Mouse (Mus musculus) neural tube, embryonic 15.5 days (tissue): ENCODE data around the gene Fam89a. TPM values are rescaled to one million over a fixed set of nuclear protein-coding genes. Genes with fewer than 3 reads are reported as not detected.

Experiments used
- ATAC-seq: fragments of 200-750 bp; cut with Nextera tagmentation; 2 replicates; pipeline ENCODE4 v1.8.0; 2017; ENCODE audit warnings: mild to moderate bottlenecking, moderate TSS enrichment, moderate library complexity; ENCODE audit not compliant: low FRiP score
- H3K27ac ChIP-seq: fragments of 300-500 bp; sonication (generic); replicated peaks from 2 replicates; pipeline ENCODE4 v1.5.1; 2015; ENCODE audit warnings: mild to moderate bottlenecking, inconsistent platforms
- H3K27me3 ChIP-seq: fragments of 300-500 bp; sonication (generic); replicated peaks from 2 replicates; pipeline ENCODE4 v1.6.1; 2015; ENCODE audit warnings: inconsistent platforms
- H3K36me3 ChIP-seq: fragments of 300-500 bp; sonication (generic); 2 replicates; pipeline ENCODE4 v1.6.1; 2015; ENCODE audit warnings: inconsistent platforms
- H3K4me1 ChIP-seq: fragments of 300-500 bp; sonication (generic); 2 replicates; pipeline ENCODE4 v1.6.1; 2015; ENCODE audit warnings: inconsistent platforms
- H3K4me2 ChIP-seq: fragments of 300-500 bp; sonication (generic); 2 replicates; pipeline ENCODE4 v1.6.1; 2015; ENCODE audit warnings: inconsistent platforms, mild to moderate bottlenecking, moderate library complexity
- H3K4me3 ChIP-seq: fragments of 300-500 bp; sonication (generic); replicated peaks from 2 replicates; pipeline ENCODE4 v1.5.1; 2015; ENCODE audit warnings: mild to moderate bottlenecking, inconsistent platforms
- H3K9ac ChIP-seq: fragments of 300-500 bp; sonication (generic); replicated peaks from 2 replicates; pipeline ENCODE4 v1.6.1; 2015; ENCODE audit warnings: mild to moderate bottlenecking, inconsistent platforms
- H3K9me3 ChIP-seq: fragments of 300-500 bp; sonication (generic); replicated peaks from 2 replicates; pipeline ENCODE4 v1.6.1; 2016; ENCODE audit warnings: inconsistent platforms
- WGBS: fragments of 180-500 bp; shearing (Covaris S2); methylation state at CpG from one replicate; pipeline ENCODE4 v1.1.7; 2015; ENCODE audit warnings: mixed read lengths; 5-methylcytosine and 5-hydroxymethylcytosine counted together
- polyA plus RNA-seq: library from polyadenylated mRNA; unstranded; fragments of >200 nt; fragmentation: Nextera tagmentation; extraction: Ambion mirVana; gene quantifications from 2 replicates; pipeline ENCODE4 v1.2.1, GENCODE M21; 2015

Gene Fam89a
- polyA plus RNA-seq, result 3.8 and 5.1 TPM in 2 replicates

DNA sequence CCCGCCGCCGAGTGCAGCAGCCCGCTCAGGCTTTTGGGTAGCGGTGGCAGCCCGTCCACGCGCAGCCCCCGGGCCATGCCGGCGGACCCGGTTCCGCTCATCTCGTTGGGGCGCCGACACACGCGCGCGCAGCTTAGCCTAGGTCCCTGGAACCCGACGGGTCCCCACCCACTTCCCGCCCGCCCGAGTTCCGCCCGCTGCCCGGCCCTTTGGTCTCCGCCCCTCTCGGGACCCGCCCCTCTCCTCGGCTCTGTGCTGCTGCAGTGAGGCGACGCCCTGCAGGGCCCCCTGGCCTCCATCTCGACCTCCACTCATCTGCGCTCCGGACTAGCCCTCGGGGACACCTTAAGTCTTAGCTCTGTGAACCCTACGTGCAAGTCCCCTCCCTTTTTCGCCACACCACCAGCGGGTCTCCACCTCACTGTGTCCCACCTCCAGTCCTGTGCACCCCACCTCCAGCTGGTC, at the start of gene Fam89a:
Fam89a (minus strand) TSS at position 124 of the 465 bp plus-strand sequence.
- no peak within 1 kb of the TSS for H3K27ac ChIP-seq
- H3K9me3 ChIP-seq, result no peaks in the 10 kb centered on the region
- H3K4me2 ChIP-seq, result peak within 1 kb of the TSS; percentile 67
- H3K4me1 ChIP-seq, result peaks cover 19% of the 10 kb centered on the region
- H3K27me3 ChIP-seq, result peaks cover 57% of the 10 kb centered on the region
- no peaks in the 10 kb centered on the region for H3K36me3 ChIP-seq
- peak within 1 kb of the TSS; percentile 37 for H3K9ac ChIP-seq
- under 1% methylated on average over 35 of the region's 41 CpGs for WGBS
- H3K4me3 ChIP-seq, result peak within 1 kb of the TSS; percentile 43
- ATAC-seq, result no peak; the same call in 1 of the 2 replicates

DNA sequence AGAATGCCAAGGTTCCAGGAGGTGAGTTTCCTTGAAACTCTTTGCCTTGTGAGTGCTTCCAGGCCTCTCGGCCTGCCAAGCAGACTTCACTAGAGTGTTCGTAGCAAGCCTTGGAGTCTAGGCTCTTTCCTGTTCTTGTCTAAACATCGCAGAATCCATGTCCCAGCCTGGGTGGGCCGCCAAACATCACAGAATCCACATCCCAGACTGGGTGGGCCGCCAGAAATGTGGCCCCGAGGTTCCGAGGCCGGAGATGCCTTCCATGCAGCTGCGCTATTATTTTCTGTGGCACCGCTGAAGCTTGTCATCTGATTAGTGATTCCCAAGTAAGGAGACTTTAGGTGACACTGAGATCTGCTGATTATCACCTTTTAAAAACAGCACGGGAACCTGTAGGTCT, 48.9 kb upstream of the Fam89a start:
- Histone ChIP-seq H3K9ac (no peak overlapping the region), H3K4me3 (no peak overlapping the region), H3K27me3 (no peaks in the 10 kb centered on the region), H3K9me3 (no peaks in the 10 kb centered on the region), H3K36me3 (peaks cover 10% of the 10 kb centered on the region; the same call in 1 of the 2 replicates), H3K4me2 (no peak overlapping the region), H3K27ac (no peak overlapping the region), H3K4me1 (peaks cover 48% of the 10 kb centered on the region)
- no peak for ATAC-seq
- 50% methylated on average over 11 of the region's 11 CpGs for WGBS

DNA sequence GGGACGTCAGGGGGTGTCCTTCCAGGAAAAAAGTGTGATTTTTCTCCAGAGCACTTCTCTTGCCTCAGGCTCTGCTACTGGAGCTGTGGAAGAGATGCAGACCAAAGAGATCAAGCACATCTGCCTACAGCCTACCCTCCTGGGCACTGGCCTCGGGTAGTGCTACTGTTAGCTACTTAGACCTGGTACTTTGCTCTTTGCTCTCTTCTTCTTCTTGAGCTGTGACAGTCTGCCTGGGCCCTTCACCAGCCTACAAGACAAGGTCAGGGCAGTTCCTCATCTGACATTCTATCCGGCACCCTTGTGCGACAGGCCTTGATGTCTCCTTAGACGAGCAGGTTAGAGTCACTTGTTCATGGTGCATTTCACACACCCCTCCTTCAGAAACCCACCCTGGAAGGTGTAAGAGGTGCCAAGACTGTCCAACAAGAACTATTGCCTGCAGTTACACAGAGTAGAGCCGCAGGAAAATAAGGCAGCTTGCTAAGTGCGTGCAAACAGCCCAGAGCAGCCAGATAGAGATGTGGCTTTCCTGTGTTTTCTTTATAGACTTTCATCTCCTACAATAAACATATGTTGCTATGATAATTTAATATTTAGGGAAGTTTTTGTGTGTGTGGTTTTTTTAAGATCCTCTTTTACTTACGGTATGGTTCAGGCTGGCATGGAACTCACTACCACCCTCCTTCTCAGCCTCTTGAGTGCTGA, 44.3 kb upstream of the Fam89a start:
- Histone ChIP-seq H3K27me3 (no peaks in the 10 kb centered on the region), H3K4me2 (peak overlapping the region; percentile 69), H3K4me1 (peaks cover 78% of the 10 kb centered on the region), H3K4me3 (peak overlapping the region; percentile 77), H3K9ac (peak overlapping the region; percentile 64), H3K9me3 (no peaks in the 10 kb centered on the region), H3K27ac (no peak overlapping the region), H3K36me3 (0 out of 2 replicates have a peak, but pooled peaks cover 3% of the 10 kb centered on the region)
- whole genome bisulfite sequencing, result 68% methylated on average over 8 of the region's 8 CpGs
- ATAC-seq, result no peak

DNA sequence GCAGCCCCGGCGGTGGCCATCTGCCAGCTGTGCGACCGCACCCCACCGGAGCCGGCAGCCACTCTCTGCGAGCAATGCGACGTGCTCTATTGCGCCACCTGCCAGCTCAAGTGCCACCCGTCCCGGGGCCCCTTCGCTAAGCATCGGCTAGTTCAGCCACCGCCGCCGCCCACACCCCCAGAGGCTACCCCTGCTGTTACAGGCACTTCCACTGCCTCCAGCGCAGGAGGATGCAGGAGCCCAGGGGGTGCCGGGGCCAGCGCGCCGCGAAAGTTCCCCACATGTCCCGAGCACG, 42.8 kb upstream of the Fam89a start:
- no peaks in the 10 kb centered on the region for H3K27me3 ChIP-seq
- H3K4me2 ChIP-seq, result peak overlapping the region; percentile 69
- H3K4me1 ChIP-seq, result peaks cover 78% of the 10 kb centered on the region
- peak overlapping the region; percentile 98 for H3K27ac ChIP-seq
- peak; percentile 18 for ATAC-seq
- H3K9ac ChIP-seq, result peak overlapping the region; percentile 64
- 0% methylated on average over 21 of the region's 25 CpGs for WGBS
- H3K9me3 ChIP-seq, result no peaks in the 10 kb centered on the region
- H3K4me3 ChIP-seq, result peak overlapping the region; percentile 77
- H3K36me3 ChIP-seq, result no peaks in the 10 kb centered on the region

DNA sequence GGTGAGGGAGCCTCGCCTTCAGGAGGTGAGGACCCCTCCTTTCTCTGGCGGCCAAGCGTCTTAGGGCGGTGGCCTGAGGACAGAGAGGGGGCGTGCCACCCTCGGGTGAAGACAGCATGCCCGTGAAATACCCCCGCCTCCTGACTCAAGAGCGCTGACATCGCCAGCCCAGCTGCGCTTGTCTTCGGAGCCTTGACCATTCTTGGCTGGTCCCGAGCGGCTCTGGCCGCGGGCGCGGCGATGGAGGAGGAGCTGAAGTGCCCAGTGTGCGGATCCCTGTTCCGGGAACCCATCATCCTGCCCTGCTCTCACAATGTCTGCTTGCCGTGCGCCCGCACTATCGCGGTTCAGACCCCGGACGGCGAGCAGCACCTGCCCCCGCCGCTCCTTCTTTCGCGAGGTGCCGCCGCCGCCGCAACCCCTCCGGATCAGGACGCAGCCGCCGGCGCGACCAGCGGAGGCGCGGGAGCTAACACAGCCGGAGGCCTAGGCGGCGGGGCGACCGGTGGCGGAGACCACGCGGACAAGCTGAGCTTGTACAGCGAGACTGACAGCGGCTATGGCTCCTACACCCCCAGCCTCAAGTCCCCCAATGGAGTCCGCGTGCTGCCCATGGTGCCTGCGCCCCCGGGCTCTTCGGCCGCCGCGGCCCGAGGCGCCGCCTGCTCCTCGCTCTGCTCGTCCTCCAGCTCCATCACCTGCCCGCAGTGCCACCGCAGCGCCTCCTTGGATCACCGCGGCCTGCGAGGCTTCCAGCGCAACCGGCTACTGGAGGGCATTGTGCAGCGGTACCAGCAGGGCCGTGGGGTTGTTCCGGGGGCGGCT, 42.2 kb upstream of the Fam89a start:
- Histone ChIP-seq H3K9me3 (no peaks in the 10 kb centered on the region), H3K4me2 (peak overlapping the region; percentile 69), H3K27ac (peak overlapping the region; percentile 98), H3K4me3 (peak overlapping the region; percentile 77), H3K36me3 (no peaks in the 10 kb centered on the region), H3K27me3 (no peaks in the 10 kb centered on the region), H3K4me1 (peaks cover 73% of the 10 kb centered on the region), H3K9ac (peak overlapping the region; percentile 64)
- ATAC-seq, result peak; percentile 40
- under 1% methylated on average over 77 of the region's 81 CpGs for whole genome bisulfite sequencing

DNA sequence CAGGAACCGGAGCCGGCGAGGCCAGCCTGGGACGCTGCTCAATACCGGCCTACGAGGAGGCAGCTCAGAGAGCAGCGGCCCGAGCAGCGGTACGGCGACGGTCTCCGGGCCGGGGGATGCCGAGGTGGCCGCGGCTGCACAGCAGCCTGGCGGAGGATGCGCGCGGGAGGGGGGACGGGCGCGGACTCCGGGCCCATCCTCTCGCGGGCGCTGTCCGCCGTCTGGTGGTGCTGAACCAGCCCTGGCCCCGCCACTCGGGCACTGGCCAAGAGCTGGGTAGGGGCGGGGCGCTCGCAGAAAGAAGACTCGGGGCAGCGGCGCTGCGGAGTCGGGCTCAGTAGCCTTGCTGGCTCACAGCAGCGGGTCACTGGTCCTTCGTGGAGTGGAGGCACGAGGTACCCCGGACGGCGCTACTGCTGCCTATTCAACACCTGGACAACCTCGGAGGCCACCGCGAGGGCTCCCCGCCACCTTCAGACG, 41.6 kb upstream of the Fam89a start:
- Histone ChIP-seq H3K36me3 (no peaks in the 10 kb centered on the region), H3K4me1 (peaks cover 66% of the 10 kb centered on the region), H3K9ac (peak overlapping the region; percentile 64), H3K4me2 (peak overlapping the region; percentile 69), H3K9me3 (no peaks in the 10 kb centered on the region), H3K27me3 (no peaks in the 10 kb centered on the region), H3K27ac (peak overlapping the region; percentile 98), H3K4me3 (peak overlapping the region; percentile 77)
- 1% methylated on average over 45 of the region's 51 CpGs for WGBS
- peak; percentile 76 for ATAC-seq

DNA sequence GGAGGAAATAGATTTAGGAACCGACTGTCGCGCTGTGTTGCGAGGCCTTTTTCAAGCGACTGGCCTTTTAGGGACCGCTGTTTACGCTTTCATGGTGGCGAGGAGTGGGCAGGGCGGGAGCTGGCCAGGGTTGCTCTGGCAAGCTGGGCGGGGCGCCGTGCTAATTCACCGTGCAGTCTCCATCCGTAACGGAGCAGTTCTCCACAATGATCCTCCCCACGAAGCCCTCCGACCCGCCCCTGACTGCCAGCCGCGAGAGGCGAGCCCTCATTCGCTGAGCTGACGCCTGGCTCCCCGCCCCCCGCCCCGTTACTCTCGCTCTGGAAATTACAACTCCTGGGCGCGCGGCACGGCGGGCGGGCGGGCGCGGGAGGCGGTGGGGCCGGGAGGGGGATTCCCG, 41.1 kb upstream of the Fam89a start, which contains the start of gene Trim67:
Trim67 (plus strand) TSS at position 385 of the 400 bp plus-strand sequence.
- Histone ChIP-seq H3K4me3 (peak within 1 kb of the TSS; percentile 77), H3K9me3 (no peaks in the 10 kb centered on the region), H3K4me1 (peaks cover 62% of the 10 kb centered on the region), H3K9ac (peak within 1 kb of the TSS; percentile 64), H3K36me3 (no peaks in the 10 kb centered on the region), H3K27me3 (no peaks in the 10 kb centered on the region), H3K27ac (peak within 1 kb of the TSS; percentile 98), H3K4me2 (peak within 1 kb of the TSS; percentile 69)
- peak; percentile 94 for ATAC-seq
- WGBS, result under 1% methylated on average over 27 of the region's 39 CpGs

DNA sequence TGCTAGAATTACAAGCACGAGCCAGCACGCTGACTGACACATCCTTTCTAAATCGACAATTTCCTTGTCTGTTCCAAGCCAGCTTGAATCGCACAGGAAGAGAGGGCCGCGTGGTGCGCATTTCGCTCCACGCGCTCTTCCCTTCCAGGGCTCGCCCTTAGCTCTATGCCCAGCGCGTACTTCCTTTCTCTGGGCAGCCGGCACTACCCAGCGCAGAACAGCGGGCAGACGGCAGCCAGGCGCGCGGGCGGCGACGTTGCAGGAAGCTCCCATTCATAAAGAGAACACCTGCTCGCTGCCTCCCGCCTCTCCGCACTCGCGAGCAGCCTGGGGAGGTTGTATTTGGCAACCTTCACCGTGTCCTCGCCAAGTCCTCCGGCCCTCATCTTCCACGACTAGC, 40.6 kb upstream of the Fam89a start:
- H3K36me3 ChIP-seq, result no peaks in the 10 kb centered on the region
- H3K4me2 ChIP-seq, result peak overlapping the region; percentile 69
- peak overlapping the region; percentile 77 for H3K4me3 ChIP-seq
- H3K27ac ChIP-seq, result peak overlapping the region; percentile 98
- ATAC-seq, result peak; percentile 26
- no peaks in the 10 kb centered on the region for H3K27me3 ChIP-seq
- H3K9ac ChIP-seq, result peak overlapping the region; percentile 64
- WGBS, result under 1% methylated on average over 32 of the region's 32 CpGs
- no peaks in the 10 kb centered on the region for H3K9me3 ChIP-seq
- H3K4me1 ChIP-seq, result peaks cover 57% of the 10 kb centered on the region

DNA sequence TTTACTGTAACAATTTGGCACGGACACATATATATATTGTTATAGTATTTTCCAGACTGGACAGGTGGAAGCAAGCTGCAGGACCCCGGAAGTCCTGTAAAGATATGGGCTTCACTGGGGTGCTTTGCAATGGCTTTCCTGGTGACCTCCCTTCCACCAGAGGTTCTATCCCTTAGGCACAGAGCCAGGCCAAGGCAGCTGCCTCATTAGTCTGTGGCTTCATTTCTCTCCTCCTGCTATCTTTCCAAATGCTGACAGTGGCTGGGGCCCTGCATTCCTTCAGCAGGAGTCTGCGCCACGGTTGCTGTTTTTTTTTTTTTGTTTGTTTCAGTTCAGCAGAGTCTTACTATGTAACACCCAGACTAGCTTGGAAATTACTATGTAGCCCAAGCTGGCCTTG, 40.1 kb upstream of the Fam89a start:
- no peaks in the 10 kb centered on the region for H3K9me3 ChIP-seq
- H3K4me1 ChIP-seq, result peaks cover 52% of the 10 kb centered on the region
- H3K9ac ChIP-seq, result peak overlapping the region; percentile 64
- no peaks in the 10 kb centered on the region for H3K27me3 ChIP-seq
- H3K4me2 ChIP-seq, result peak overlapping the region; percentile 69
- peak overlapping the region; percentile 98 for H3K27ac ChIP-seq
- ATAC-seq, result no peak
- H3K36me3 ChIP-seq, result no peaks in the 10 kb centered on the region
- H3K4me3 ChIP-seq, result peak overlapping the region; percentile 77
- 32% methylated on average over 4 of the region's 4 CpGs for WGBS

DNA sequence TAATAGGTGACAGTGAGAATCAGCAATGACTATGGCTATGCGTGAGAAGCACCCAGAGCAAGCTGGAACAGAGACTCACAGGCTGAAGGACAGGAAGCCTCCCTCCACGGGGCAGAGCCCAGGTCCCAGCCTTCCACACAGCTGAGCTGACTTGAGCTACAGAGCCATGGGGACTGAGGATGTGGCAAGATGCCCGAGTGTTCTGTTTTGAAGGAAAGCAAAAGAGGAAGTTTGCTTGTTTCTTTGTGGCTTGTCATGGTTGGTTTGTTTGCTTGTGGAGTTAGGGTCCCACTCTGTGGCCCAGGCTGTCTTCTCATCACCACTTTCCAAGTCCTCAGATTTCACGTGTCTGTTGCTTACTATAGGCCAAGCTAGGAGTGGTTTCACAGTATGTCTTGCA, 39.0 kb upstream of the Fam89a start:
- Histone ChIP-seq H3K4me2 (no peak overlapping the region), H3K27ac (no peak overlapping the region), H3K4me1 (peaks cover 41% of the 10 kb centered on the region), H3K9me3 (no peaks in the 10 kb centered on the region), H3K36me3 (no peaks in the 10 kb centered on the region), H3K27me3 (no peaks in the 10 kb centered on the region), H3K4me3 (no peak overlapping the region), H3K9ac (no peak overlapping the region)
- no peak for ATAC-seq
- WGBS, result 85% methylated on average over 4 of the region's 4 CpGs

DNA sequence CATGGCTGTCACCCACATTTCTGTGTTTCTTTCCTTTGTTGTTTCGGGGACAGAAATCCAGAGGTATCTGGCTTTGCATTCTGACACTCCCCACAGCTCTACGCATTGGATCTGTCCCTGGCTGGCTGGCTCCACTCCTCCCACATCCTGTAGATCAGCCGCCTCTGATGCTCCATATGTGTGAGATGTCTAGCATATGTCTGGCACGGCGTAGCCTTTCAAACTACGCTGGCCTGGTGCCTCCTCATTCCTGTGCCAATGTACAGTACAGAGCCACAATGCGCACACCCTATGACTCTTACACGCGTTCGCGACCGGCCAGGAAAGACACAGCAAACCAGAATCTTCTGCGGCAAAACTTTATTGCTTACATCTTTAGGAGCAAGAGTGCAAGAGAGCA, 33.0 kb upstream of the Fam89a start:
- H3K36me3 ChIP-seq, result no peaks in the 10 kb centered on the region
- H3K9me3 ChIP-seq, result no peaks in the 10 kb centered on the region
- no peak overlapping the region for H3K4me3 ChIP-seq
- 89% methylated on average over 13 of the region's 13 CpGs for WGBS
- H3K27me3 ChIP-seq, result 0 out of 2 replicates have a peak, but pooled peaks cover 3% of the 10 kb centered on the region
- H3K9ac ChIP-seq, result no peak overlapping the region
- no peak overlapping the region for H3K4me2 ChIP-seq
- peaks cover 17% of the 10 kb centered on the region for H3K4me1 ChIP-seq
- no peak for ATAC-seq
- no peak overlapping the region for H3K27ac ChIP-seq
